Mouse (Mus musculus): ENCODE measurements around the gene Itprid2. TPM values are rescaled to one million over a fixed set of nuclear protein-coding genes. Genes with fewer than 3 reads are reported as not detected.

Gene Itprid2
- total and polyA plus RNA-seq, 2 experiments from 2014 or later, result 4.0 to 11.6 TPM

DNA sequence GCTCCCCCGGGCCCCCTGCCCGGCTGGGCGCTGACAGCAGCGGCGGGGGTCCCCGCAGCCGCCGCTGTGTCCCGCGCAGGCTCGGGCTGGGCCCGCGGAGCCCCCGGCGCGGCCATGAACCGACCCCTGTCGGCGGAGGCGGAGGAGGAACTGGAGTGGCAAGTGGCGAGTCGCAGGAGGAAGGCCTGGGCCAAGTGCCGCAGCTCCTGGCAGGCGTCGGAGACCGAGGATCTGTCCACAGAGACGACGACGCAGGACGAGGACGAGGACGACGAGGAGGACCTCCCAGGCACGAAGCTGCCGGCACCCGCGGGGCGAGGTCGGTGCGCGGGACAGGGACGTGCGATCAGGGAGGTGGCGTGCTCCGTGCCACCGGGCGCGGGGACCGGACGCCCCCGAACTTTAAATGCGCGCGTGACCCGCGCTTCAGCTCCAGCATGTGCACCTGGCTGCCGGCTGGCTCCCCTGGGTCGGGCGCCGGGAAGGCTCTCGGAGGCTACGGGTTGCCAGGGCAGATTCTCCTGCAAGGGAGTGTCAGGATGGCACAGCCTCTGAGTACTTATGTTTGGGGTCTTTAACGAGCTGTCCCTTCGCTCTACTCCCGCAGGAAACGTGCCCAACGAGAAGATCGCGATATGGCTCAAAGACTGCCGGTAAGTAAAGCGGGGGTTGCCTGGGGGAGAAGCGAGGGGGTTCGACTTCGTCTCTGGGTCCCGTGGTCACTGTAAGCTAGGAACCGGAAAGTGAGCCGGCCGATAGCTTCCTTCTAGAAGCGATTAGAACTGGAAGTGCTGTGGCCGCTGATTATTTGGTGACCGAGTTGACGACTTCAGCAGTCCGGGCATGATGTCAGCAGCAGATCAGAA is 507 bp downstream of the Itprid2 start:
- H3K4me2 ChIP-seq (ENCODE audit: low read depth, low read length), result peak overlapping the region; percentile 90
- H3K4me1 ChIP-seq (ENCODE audit: control insufficient read depth, insufficient read depth), result peaks cover 10% of the 10 kb centered on the region
- H3K27me3 ChIP-seq (ENCODE audit: control insufficient read depth, insufficient read depth, low read length), result no peaks in the 10 kb centered on the region
- TF ChIP-seq EP300 (IDR thresholded peaks at IDR 0.05; ENCODE audit: low read depth), result no peak
- TF ChIP-seq CTCF (IDR thresholded peaks at IDR 0.05; ENCODE audit: low read depth), result no peak
- H3K27ac ChIP-seq (ENCODE audit: low read depth), result peak overlapping the region; percentile 92
- H3K9me3 ChIP-seq (replicated peaks; ENCODE audit: control insufficient read depth, low read length), result no peaks in the 10 kb centered on the region
- H3K4me3 ChIP-seq (ENCODE audit: low read depth, low read length), result peak overlapping the region; percentile 85
- H3K9ac ChIP-seq (replicated peaks; ENCODE audit: low read depth, low read length), result peak overlapping the region; percentile 90
- DNase-seq (ENCODE audit: low spot score) (peak; percentile 57), ATAC-seq (ENCODE audit: insufficient read depth, low read depth) (peak; percentile 71)
- H3K36me3 ChIP-seq (replicated peaks; ENCODE audit: control insufficient read depth, insufficient read depth, low read length), result peaks cover 9% of the 10 kb centered on the region
- WGBS, result under 1% methylated on average over 76 of the region's 83 CpGs

DNA sequence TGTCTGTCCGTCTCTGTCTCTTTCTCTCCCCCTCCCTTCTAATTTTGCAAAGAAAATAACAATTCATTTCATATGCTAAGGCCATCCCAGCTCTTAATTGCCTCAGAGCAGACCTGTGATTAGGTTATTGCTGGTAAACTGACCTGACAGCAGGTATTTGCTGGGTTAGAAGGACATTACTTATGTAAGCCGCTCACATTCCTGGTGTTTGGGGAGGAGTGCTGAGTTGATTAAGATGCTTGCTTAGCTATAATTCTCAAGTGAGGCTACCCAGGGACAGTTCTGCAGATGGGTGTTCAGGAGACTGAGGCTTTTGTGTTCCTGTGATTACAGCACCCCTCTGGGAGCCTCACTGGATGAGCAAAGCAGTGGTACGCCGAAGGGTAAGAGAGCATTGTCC is 3.8 kb downstream of the Itprid2 start:
- H3K4me3 ChIP-seq (ENCODE audit: low read depth, low read length), result peak overlapping the region; percentile 7; the same call in 1 of the 2 replicates
- H3K9ac ChIP-seq (replicated peaks; ENCODE audit: low read depth, low read length), result peak overlapping the region; percentile 13; the same call in 1 of the 2 replicates
- no peak for TF ChIP-seq CTCF (IDR thresholded peaks at IDR 0.05; ENCODE audit: low read depth)
- no peak for DNase-seq (ENCODE audit: low spot score)
- H3K4me1 ChIP-seq (ENCODE audit: control insufficient read depth, insufficient read depth), result peaks cover 10% of the 10 kb centered on the region
- H3K27ac ChIP-seq (ENCODE audit: low read depth), result no peak overlapping the region
- peaks cover 36% of the 10 kb centered on the region for H3K36me3 ChIP-seq (replicated peaks; ENCODE audit: control insufficient read depth, insufficient read depth, low read length)
- H3K9me3 ChIP-seq (replicated peaks; ENCODE audit: control insufficient read depth, low read length), result no peaks in the 10 kb centered on the region
- no peak for ATAC-seq (ENCODE audit: insufficient read depth, low read depth)
- 59% methylated on average over 4 of the region's 4 CpGs for WGBS
- peak overlapping the region; percentile 42 for H3K4me2 ChIP-seq (ENCODE audit: low read depth, low read length)
- H3K27me3 ChIP-seq (ENCODE audit: control insufficient read depth, insufficient read depth, low read length), result no peaks in the 10 kb centered on the region

DNA sequence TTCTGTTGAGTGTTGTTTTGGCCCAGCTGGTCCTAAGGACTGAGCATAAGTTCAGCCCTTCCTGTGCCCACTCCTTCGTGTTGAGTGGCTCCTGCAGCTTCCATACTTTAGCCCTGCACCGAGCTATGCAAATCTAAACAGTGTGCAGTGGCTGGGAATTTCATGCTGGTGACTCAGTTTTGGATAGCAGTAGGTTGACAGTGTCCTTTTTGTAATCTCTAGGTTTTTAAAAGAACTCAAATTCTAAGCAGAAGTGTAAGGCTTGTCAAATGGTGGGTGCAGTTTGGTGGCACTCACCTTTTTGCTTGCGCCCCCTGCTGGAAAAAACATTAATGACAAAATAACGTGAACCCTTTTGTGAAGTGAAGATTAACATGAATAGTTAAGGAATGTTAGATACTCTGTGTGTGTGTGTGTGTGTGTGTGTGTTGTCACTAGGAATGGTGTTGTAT is 11.1 kb downstream of the Itprid2 start:
- Histone ChIP-seq H3K9ac (replicated peaks; ENCODE audit: low read depth, low read length) (no peak overlapping the region), H3K4me1 (ENCODE audit: control insufficient read depth, insufficient read depth) (peaks cover 5% of the 10 kb centered on the region; the same call in 1 of the 2 replicates), H3K9me3 (replicated peaks; ENCODE audit: control insufficient read depth, low read length) (no peaks in the 10 kb centered on the region), H3K27ac (ENCODE audit: low read depth) (no peak overlapping the region), H3K27me3 (ENCODE audit: control insufficient read depth, insufficient read depth, low read length) (no peaks in the 10 kb centered on the region), H3K4me3 (ENCODE audit: low read depth, low read length) (no peak overlapping the region), H3K36me3 (replicated peaks; ENCODE audit: control insufficient read depth, insufficient read depth, low read length) (peaks cover 45% of the 10 kb centered on the region), H3K4me2 (ENCODE audit: low read depth, low read length) (no peak overlapping the region)
- DNase-seq (ENCODE audit: low spot score), result peak; percentile 50
- 40% methylated on average over 4 of the region's 4 CpGs for WGBS
- peak; percentile 39; the same call in 1 of the 2 replicates for ATAC-seq (ENCODE audit: insufficient read depth, low read depth)
- peak; percentile 59 for TF ChIP-seq CTCF (IDR thresholded peaks at IDR 0.05; ENCODE audit: low read depth)
- no peak for TF ChIP-seq EP300 (IDR thresholded peaks at IDR 0.05; ENCODE audit: low read depth)

DNA sequence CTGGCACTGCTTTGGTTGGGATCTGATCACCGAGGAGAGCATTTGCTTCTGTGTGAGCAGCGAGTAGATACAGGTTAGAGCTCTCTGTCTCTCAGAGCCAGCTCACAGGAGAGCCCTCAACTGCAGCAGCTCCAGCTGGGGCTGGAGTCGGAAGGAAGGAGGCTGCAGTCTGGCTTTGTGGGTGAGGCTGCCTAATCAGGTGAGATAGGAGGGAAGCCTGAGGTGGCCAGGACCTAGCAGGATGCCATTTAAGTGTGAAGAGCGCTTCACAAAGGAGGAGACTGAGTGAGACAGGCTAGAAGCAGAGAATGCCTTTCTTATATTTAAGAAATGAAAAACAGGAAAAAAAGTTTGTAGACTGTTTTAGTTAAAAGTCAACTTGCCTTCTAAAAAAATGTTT is 11.9 kb downstream of the Itprid2 start:
- 0 out of 2 replicates have a peak overlapping the region, but pooled peaks have one; percentile 31 for H3K4me2 ChIP-seq (ENCODE audit: low read depth, low read length)
- no peak for DNase-seq (ENCODE audit: low spot score)

DNA sequence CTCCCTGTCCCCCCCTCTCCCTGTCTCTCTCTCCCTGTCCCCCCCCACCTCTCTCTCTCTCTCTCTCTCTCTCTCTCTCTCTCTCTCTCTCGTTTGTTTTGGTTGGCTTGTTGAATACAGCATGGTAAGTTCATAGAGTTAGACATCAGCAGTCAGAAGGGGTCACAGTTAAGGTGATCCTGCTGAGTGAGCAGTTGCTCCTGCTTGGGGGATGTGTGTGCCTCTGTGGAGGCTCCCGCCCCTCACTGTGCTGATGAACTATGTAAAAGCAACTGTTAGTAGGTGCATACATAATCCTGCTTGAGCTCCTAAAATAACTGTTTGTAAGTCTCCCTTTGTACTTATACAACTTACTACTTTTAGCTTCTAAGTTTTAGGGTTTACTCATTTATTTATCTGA is 12.6 kb downstream of the Itprid2 start:
- H3K4me3 ChIP-seq (ENCODE audit: low read depth, low read length), result no peak overlapping the region
- no peak overlapping the region for H3K9ac ChIP-seq (replicated peaks; ENCODE audit: low read depth, low read length)
- H3K36me3 ChIP-seq (replicated peaks; ENCODE audit: control insufficient read depth, insufficient read depth, low read length), result peaks cover 40% of the 10 kb centered on the region
- H3K27me3 ChIP-seq (ENCODE audit: control insufficient read depth, insufficient read depth, low read length), result no peaks in the 10 kb centered on the region
- TF ChIP-seq EP300 (IDR thresholded peaks at IDR 0.05; ENCODE audit: low read depth) (no peak), CTCF (IDR thresholded peaks at IDR 0.05; ENCODE audit: low read depth) (no peak)
- H3K27ac ChIP-seq (ENCODE audit: low read depth), result no peak overlapping the region
- no peak overlapping the region for H3K4me2 ChIP-seq (ENCODE audit: low read depth, low read length)
- ATAC-seq (ENCODE audit: insufficient read depth, low read depth), result no peak
- H3K4me1 ChIP-seq (ENCODE audit: control insufficient read depth, insufficient read depth), result peaks cover 5% of the 10 kb centered on the region; the same call in 1 of the 2 replicates
- H3K9me3 ChIP-seq (replicated peaks; ENCODE audit: control insufficient read depth, low read length), result no peaks in the 10 kb centered on the region
- WGBS, result 59% methylated on average over 2 of the region's 2 CpGs
- DNase-seq (ENCODE audit: low spot score), result no peak

More for the DNA sequence above, 11.9 kb downstream of the Itprid2 start:
- peak overlapping the region; percentile 20; the same call in 1 of the 2 replicates for H3K27ac ChIP-seq (ENCODE audit: low read depth)
- H3K4me1 ChIP-seq (ENCODE audit: control insufficient read depth, insufficient read depth), result peaks cover 5% of the 10 kb centered on the region; the same call in 1 of the 2 replicates
- no peaks in the 10 kb centered on the region for H3K27me3 ChIP-seq (ENCODE audit: control insufficient read depth, insufficient read depth, low read length)
- H3K9ac ChIP-seq (replicated peaks; ENCODE audit: low read depth, low read length), result no peak overlapping the region
- WGBS, result 60% methylated on average over 4 of the region's 4 CpGs
- H3K9me3 ChIP-seq (replicated peaks; ENCODE audit: control insufficient read depth, low read length), result no peaks in the 10 kb centered on the region
- no peak for TF ChIP-seq EP300 (IDR thresholded peaks at IDR 0.05; ENCODE audit: low read depth)
- no peak for TF ChIP-seq CTCF (IDR thresholded peaks at IDR 0.05; ENCODE audit: low read depth)
- H3K36me3 ChIP-seq (replicated peaks; ENCODE audit: control insufficient read depth, insufficient read depth, low read length), result peaks cover 43% of the 10 kb centered on the region
- no peak overlapping the region for H3K4me3 ChIP-seq (ENCODE audit: low read depth, low read length)
- no peak for ATAC-seq (ENCODE audit: insufficient read depth, low read depth)
